Mouse (Mus musculus) heart, postnatal 0 days (tissue): Measurements from ENCODE around the gene Gm28539. TPM values are rescaled to one million over a fixed set of nuclear protein-coding genes. Genes with fewer than 3 reads are reported as not detected.
"Not testable (repeated sequence)": the region's sequence is repeated elsewhere in the genome, so short reads cannot be mapped to it uniquely, and the experiment has no call there.

Source experiments
- ATAC-seq: fragments of 200-750 bp; cut with Nextera tagmentation; 2 replicates; pipeline ENCODE4 v1.8.0; 2017; ENCODE audit warnings: low read depth, moderate number of reproducible peaks, moderate library complexity; ENCODE audit not compliant: insufficient read depth
- DNase-seq: peaks from one replicate; pipeline ENCODE4 v3.0.0-alpha.2; 2016; ENCODE audit warnings: low spot score
- H3K27ac ChIP-seq: fragments of 300-500 bp; sonication (generic); 2 replicates; pipeline ENCODE4 v1.5.1; 2014; ENCODE audit warnings: low read depth, mild to moderate bottlenecking
- H3K27me3 ChIP-seq: fragments of 300-500 bp; sonication (generic); 2 replicates; pipeline ENCODE4 v1.6.1; 2014; ENCODE audit warnings: low read length, mixed read lengths; ENCODE audit not compliant: control insufficient read depth, insufficient read depth
- H3K36me3 ChIP-seq: fragments of 300-500 bp; sonication (generic); replicated peaks from 2 replicates; pipeline ENCODE4 v1.6.1; 2014; ENCODE audit warnings: low read length, mixed read lengths; ENCODE audit not compliant: control insufficient read depth, insufficient read depth
- H3K4me1 ChIP-seq: fragments of 300-500 bp; sonication (generic); 2 replicates; pipeline ENCODE4 v1.6.1; 2014; ENCODE audit warnings: antibody characterized with exemption; ENCODE audit not compliant: control insufficient read depth, insufficient read depth
- H3K4me2 ChIP-seq: fragments of 300-500 bp; sonication (generic); 2 replicates; pipeline ENCODE4 v1.6.1; 2014; ENCODE audit warnings: low read depth, mild to moderate bottlenecking, low read length, moderate library complexity
- H3K4me3 ChIP-seq: fragments of 300-500 bp; sonication (generic); 2 replicates; pipeline ENCODE4 v1.5.1; 2014; ENCODE audit warnings: low read depth, low read length
- H3K9ac ChIP-seq: fragments of 300-500 bp; sonication (generic); replicated peaks from 2 replicates; pipeline ENCODE4 v1.6.1; 2014; ENCODE audit warnings: low read depth, low read length, mixed read lengths
- H3K9me3 ChIP-seq: fragments of 300-500 bp; sonication (generic); replicated peaks from 2 replicates; pipeline ENCODE4 v1.6.1; 2016; ENCODE audit warnings: low read length; ENCODE audit not compliant: control insufficient read depth
- CTCF ChIP-seq: IDR thresholded peaks from 2 replicates; pipeline ENCODE4 v1.5.1; 2016; ENCODE audit warnings: antibody characterized with exemption, control low read depth, low read depth
- EP300 ChIP-seq: IDR thresholded peaks from 2 replicates; pipeline ENCODE4 v1.6.1; 2016; ENCODE audit warnings: antibody characterized with exemption, low read depth
- WGBS: fragments of 180-500 bp; shearing (Covaris S2); extraction: QIAGEN DNeasy Blood & Tissue Kit; methylation state at CpG from one replicate; pipeline ENCODE4 v1.1.7; 2014; 5-methylcytosine and 5-hydroxymethylcytosine counted together
- polyA plus RNA-seq: library from polyadenylated mRNA; unstranded; fragments of >200 nt; fragmentation: Nextera tagmentation; extraction: Ambion mirVana; gene quantifications from 2 replicates; pipeline ENCODE4 v1.2.1, GENCODE M21; 2015
- total RNA-seq: library from RNA; depleted of rRNA; stranded (reverse); fragments of >200 nt; gene quantifications from 2 replicates; pipeline ENCODE4 v1.2.3, GENCODE M21; 2014; ENCODE audit warnings: low replicate concordance

Gene Gm28539
- total and polyA plus RNA-seq, 2 experiments from 2014 or later, result 13.1 TPM; not detected in 1

DNA sequence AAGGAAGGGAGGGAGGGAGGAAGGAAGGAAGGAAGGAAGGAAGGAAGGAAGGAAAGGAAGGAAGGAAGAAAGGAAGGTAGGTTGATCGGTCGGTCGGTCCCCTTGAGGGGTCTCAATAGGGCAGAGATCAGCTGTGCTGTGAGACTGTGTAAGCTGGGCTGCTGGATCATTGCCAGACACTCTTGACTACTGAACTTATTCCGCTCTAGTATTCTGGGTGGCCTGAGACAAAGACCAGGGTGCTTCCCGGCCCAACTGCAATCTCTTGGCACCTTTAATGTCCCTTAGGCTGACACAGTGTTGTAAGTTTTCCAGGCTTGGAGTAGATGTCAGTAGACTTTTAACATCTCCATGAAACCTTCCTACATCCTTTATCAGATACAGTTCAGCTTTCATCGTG lies 7.3 kb upstream of the Gm28539 start:
- no peak overlapping the region for H3K9ac ChIP-seq
- DNase-seq (no peak), ATAC-seq (no peak)
- TF ChIP-seq EP300 (no peak), CTCF (no peak)
- H3K9me3 ChIP-seq, result no peaks in the 10 kb centered on the region
- H3K4me2 ChIP-seq, result no peak overlapping the region
- no peak overlapping the region for H3K27ac ChIP-seq
- no peaks in the 10 kb centered on the region for H3K27me3 ChIP-seq
- H3K36me3 ChIP-seq, result peaks cover 85% of the 10 kb centered on the region
- no peaks in the 10 kb centered on the region for H3K4me1 ChIP-seq
- WGBS, result 46% methylated on average over 6 of the region's 6 CpGs
- no peak overlapping the region for H3K4me3 ChIP-seq

DNA sequence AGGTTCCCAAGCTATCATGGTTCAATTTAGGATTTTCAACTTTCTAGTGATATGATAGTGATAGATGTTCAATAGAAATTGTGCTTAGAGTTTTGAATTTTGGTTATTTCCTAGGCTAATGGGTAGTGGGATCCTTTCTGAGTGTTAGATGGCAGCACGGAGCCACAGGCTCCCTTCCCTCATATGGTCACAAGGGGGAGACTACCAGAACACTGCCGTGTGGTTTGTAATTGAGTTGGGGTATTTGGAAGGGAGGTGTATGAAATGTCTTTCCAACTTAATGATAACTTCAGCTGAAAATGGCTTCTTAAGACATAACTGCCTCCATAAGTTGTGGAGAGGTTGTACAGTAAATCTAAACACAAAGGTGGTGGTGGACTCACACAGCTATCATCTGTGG lies 2.9 kb upstream of the Gm28539 start:
- peaks cover 52% of the 10 kb centered on the region for H3K36me3 ChIP-seq
- no peak for ATAC-seq
- H3K4me1 ChIP-seq, result peaks cover 4% of the 10 kb centered on the region; the same call in 1 of the 2 replicates
- no peak for TF ChIP-seq EP300
- TF ChIP-seq CTCF, result peak; percentile 10; the same call in 1 of the 2 replicates
- DNase-seq, result no peak
- WGBS, result 69% methylated on average over 2 of the region's 2 CpGs
- H3K4me3 ChIP-seq, result no peak overlapping the region
- no peaks in the 10 kb centered on the region for H3K27me3 ChIP-seq
- no peak overlapping the region for H3K4me2 ChIP-seq
- H3K9me3 ChIP-seq, result no peaks in the 10 kb centered on the region
- no peak overlapping the region for H3K27ac ChIP-seq
- no peak overlapping the region for H3K9ac ChIP-seq

DNA sequence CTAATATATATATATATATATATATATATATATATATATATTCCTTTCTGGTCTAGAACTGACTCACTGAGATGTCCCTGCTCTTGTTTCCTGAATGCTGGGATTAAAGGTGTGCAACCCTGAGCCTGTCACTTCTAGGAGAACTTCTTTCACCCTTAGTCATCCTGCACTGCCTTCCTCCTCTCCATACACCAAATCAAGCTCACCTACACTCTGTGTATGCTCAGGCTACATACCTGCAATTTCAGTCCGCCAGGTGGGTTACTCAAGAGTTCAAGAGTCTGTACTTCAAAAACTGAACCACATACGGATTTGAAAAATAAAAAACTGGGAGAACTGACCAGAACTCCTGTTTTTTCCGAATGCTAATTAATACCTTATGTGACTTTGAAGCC lies 314 bp upstream of the Gm28539 start:
- Histone ChIP-seq H3K9ac (no peak overlapping the region), H3K4me3 (peak overlapping the region; percentile 95), H3K36me3 (peaks cover 39% of the 10 kb centered on the region), H3K4me2 (peak overlapping the region; percentile 75), H3K27me3 (no peaks in the 10 kb centered on the region), H3K9me3 (no peaks in the 10 kb centered on the region), H3K27ac (no peak overlapping the region), H3K4me1 (peaks cover 4% of the 10 kb centered on the region; the same call in 1 of the 2 replicates)
- WGBS, result 31% methylated on average over 3 of the region's 3 CpGs
- ATAC-seq (no peak), DNase-seq (no peak)
- no peak for TF ChIP-seq CTCF
- no peak for TF ChIP-seq EP300

DNA sequence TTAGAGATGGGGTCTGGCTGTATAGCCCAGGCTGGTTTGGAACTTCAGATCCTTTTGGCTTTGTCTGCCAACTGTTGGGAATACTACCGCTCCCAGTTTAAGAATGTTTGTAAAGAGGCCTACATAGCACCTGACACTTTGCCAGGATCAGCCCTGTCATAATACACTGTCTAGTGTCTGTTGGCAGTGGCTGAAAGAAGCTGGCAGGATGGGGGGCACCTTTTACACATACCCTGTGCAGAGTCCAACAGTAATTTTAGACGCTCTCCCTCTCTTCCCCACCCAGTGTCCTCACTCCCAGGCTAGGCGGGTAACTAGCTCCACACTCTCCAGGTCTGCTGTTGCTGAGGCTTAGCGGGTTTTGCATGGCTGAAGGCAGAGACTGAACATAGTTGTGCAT lies 2.0 kb downstream of the Gm28539 start:
- H3K9ac ChIP-seq, result no peak overlapping the region
- DNase-seq (no peak), ATAC-seq (no peak)
- no peak overlapping the region for H3K4me2 ChIP-seq
- no peak overlapping the region for H3K4me3 ChIP-seq
- H3K36me3 ChIP-seq, result peaks cover 20% of the 10 kb centered on the region
- peaks cover 4% of the 10 kb centered on the region; the same call in 1 of the 2 replicates for H3K4me1 ChIP-seq
- no peaks in the 10 kb centered on the region for H3K9me3 ChIP-seq
- H3K27ac ChIP-seq, result no peak overlapping the region
- H3K27me3 ChIP-seq, result no peaks in the 10 kb centered on the region
- WGBS, result 83% methylated on average over 4 of the region's 4 CpGs
- TF ChIP-seq CTCF, result no peak
- no peak for TF ChIP-seq EP300

DNA sequence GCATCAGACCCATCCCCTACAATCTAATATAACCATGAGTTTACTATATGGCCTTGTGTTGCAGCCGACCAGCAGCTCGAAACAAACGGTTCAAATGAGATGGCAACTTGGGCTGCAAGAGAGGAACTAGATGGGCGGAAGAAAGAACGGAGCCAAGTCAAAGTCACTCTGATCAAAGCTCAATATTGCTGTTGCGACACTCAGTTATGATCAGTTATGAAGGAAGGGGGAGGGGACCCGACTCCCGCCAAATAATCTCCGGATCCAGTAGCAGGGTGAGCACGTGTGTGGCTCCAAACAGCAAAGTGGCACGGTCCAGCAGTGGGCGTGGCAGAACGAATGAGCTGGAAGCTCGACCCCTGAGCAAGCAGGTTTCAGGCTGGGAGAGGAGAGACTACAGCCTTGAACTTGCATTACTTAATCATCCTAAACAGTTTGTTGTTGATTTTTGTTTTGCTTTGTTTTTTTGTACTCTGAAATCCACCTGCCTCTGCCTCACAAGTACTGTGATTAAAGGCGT lies 10.0 kb downstream of the Gm28539 start:
- Histone ChIP-seq H3K4me3 (no peak overlapping the region), H3K36me3 (no peaks in the 10 kb centered on the region), H3K27me3 (no peaks in the 10 kb centered on the region), H3K27ac (no peak overlapping the region), H3K4me1 (no peaks in the 10 kb centered on the region), H3K4me2 (no peak overlapping the region), H3K9me3 (no peaks in the 10 kb centered on the region), H3K9ac (no peak overlapping the region)
- 85% methylated on average over 15 of the region's 15 CpGs for WGBS
- ATAC-seq, result no peak
- no peak for DNase-seq
- no peak for TF ChIP-seq EP300
- TF ChIP-seq CTCF, result no peak

DNA sequence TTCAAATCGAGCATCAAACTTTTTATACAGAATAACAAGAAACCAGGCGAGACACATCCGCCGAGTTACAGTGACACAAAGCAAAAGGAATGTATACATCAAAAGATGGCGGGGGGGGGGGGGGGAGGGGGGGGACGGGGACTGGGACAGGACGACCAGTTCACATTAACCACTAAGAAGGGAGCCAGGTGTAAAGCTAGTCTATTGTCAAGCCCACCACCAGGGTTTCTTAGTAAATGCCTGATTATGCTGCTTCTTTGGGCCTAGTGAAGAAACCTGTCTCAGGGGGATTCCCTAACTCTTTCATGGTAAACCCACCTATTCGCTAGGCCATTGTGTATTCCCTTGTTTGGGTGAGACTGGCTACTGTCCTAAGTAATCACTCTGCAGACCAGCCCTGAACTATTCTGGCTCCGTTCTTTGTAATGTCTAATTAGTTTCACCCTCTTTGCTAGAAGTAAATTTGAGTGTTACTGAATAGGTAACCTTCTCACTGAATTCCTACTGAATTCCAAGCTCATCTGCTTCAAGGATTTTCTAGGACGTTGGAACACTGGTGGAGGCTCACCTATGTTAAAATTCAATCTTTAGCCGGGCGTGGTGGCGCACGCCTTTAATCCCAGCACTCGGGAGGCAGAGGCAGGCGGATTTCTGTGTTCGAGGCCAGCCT lies 13.3 kb downstream of the Gm28539 start:
- H3K4me3 ChIP-seq, ATAC-seq, H3K27ac ChIP-seq, H3K4me2 ChIP-seq, H3K36me3 ChIP-seq, H3K27me3 ChIP-seq, H3K9ac ChIP-seq, H3K9me3 ChIP-seq, DNase-seq, H3K4me1 ChIP-seq: not testable (repeated sequence)
- WGBS, result 88% methylated on average over 16 of the region's 17 CpGs
